Mouse (Mus musculus) liver, adult 2 months (tissue): ENCODE results near the gene Glrx5. TPM values are rescaled to one million over a fixed set of nuclear protein-coding genes. Genes with fewer than 3 reads are reported as not detected.

ENCODE experiments used
- DNase-seq: peaks from one replicate; pipeline ENCODE4 v3.0.0-alpha.2; 2011; ENCODE audit warnings: low read depth, low spot score; ENCODE audit errors: extremely low read depth
- H3K27ac ChIP-seq: fragments of 200-500 bp; replicated peaks from 2 replicates; pipeline ENCODE4 v1.5.1; 2012; ENCODE audit warnings: low read depth, mild to moderate bottlenecking, control low read depth, inconsistent platforms, low read length; ENCODE audit not compliant: insufficient read depth
- H3K27me3 ChIP-seq: fragments of 200-500 bp; 2 replicates; pipeline ENCODE4 v1.6.1; 2012; ENCODE audit warnings: mild to moderate bottlenecking, moderate library complexity, low read length, inconsistent platforms; ENCODE audit not compliant: control insufficient read depth, insufficient read depth
- H3K36me3 ChIP-seq: fragments of 200-500 bp; 2 replicates; pipeline ENCODE4 v1.6.1; 2012; ENCODE audit warnings: low read length, inconsistent platforms; ENCODE audit not compliant: control insufficient read depth, insufficient read depth
- H3K4me1 ChIP-seq: fragments of 200-500 bp; 2 replicates; pipeline ENCODE4 v1.6.1; 2011; ENCODE audit warnings: low read length; ENCODE audit not compliant: control insufficient read depth, insufficient read depth
- H3K4me3 ChIP-seq: fragments of 200-500 bp; 2 replicates; pipeline ENCODE4 v1.5.1; 2011; ENCODE audit warnings: low read depth, mild to moderate bottlenecking, control low read depth, low read length, moderate library complexity; ENCODE audit not compliant: insufficient read depth
- H3K79me2 ChIP-seq: fragments of 200-500 bp; 2 replicates; pipeline ENCODE4 v1.6.1; 2012; ENCODE audit warnings: inconsistent platforms, mild to moderate bottlenecking, low read length, moderate library complexity; ENCODE audit not compliant: control insufficient read depth, insufficient read depth
- H3K9ac ChIP-seq: fragments of 200-500 bp; 2 replicates; pipeline ENCODE4 v1.6.1; 2012; ENCODE audit warnings: low read depth, mild to moderate bottlenecking, control low read depth, inconsistent platforms, low read length
- CTCF ChIP-seq: fragments of 200-500 bp; IDR thresholded peaks from 2 replicates; pipeline ENCODE4 v1.5.1; 2011; ENCODE audit warnings: low read depth, low read length, control low read depth
- POLR2A ChIP-seq: fragments of 200-500 bp; IDR thresholded peaks from 2 replicates; pipeline ENCODE4 v1.6.1; 2011; ENCODE audit warnings: low read length, control low read depth; ENCODE audit not compliant: insufficient read depth; ENCODE audit errors: extremely low read depth
- WGBS: fragments of 180-500 bp; shearing (Covaris S2); methylation state at CpG from one replicate; pipeline ENCODE4 v1.1.7; 2018; 5-methylcytosine and 5-hydroxymethylcytosine counted together
- polyA plus RNA-seq: library from polyadenylated mRNA; depleted of rRNA; stranded (reverse); fragments of >200 nt; gene quantifications from 2 replicates; pipeline ENCODE4 v1.2.3, GENCODE M21; 2012
- total RNA-seq: library from RNA; depleted of rRNA; stranded (reverse); fragments of >200 nt; gene quantifications from 2 replicates; pipeline ENCODE4 v1.2.3, GENCODE M21; 2014

The Glrx5 gene
- total and polyA plus RNA-seq, 2 experiments, result 45.5 to 144 TPM

GRCm38 (mm10) chr12:105005715-105005972, 26.8 kb upstream of the Glrx5 start:
- peaks cover 33% of the 10 kb centered on the region for H3K4me1 ChIP-seq
- H3K79me2 ChIP-seq, result peaks cover 38% of the 10 kb centered on the region; the same call in 1 of the 2 replicates
- TF ChIP-seq POLR2A, result no peak
- TF ChIP-seq CTCF, result no peak
- no peak overlapping the region for H3K9ac ChIP-seq
- no peaks in the 10 kb centered on the region for H3K27me3 ChIP-seq
- no peak overlapping the region for H3K4me3 ChIP-seq
- WGBS, result 60% methylated on average over 2 of the region's 2 CpGs
- no peak overlapping the region for H3K27ac ChIP-seq
- H3K36me3 ChIP-seq, result no peaks in the 10 kb centered on the region
- DNase-seq, result peak; percentile 65

GRCm38 (mm10) chr12:105008150-105008549, 24.3 kb upstream of the Glrx5 start:
- 61% methylated on average over 2 of the region's 2 CpGs for WGBS
- peaks cover 34% of the 10 kb centered on the region; the same call in 1 of the 2 replicates for H3K79me2 ChIP-seq
- H3K9ac ChIP-seq, result peak overlapping the region; percentile 66
- no peaks in the 10 kb centered on the region for H3K36me3 ChIP-seq
- H3K27ac ChIP-seq, result peak overlapping the region; percentile 69
- TF ChIP-seq CTCF (0 out of 2 replicates have a peak, but pooled peaks have one; percentile 2), POLR2A (no peak)
- H3K4me1 ChIP-seq, result peaks cover 13% of the 10 kb centered on the region
- no peak for DNase-seq
- no peaks in the 10 kb centered on the region for H3K27me3 ChIP-seq
- no peak overlapping the region for H3K4me3 ChIP-seq

GRCm38 (mm10) chr12:105008752-105009178, 23.7 kb upstream of the Glrx5 start:
- TF ChIP-seq POLR2A (no peak), CTCF (no peak)
- peak overlapping the region; percentile 88 for H3K27ac ChIP-seq
- peak; percentile 86 for DNase-seq
- H3K27me3 ChIP-seq, result no peaks in the 10 kb centered on the region
- H3K4me3 ChIP-seq, result peak overlapping the region; percentile 93
- H3K9ac ChIP-seq, result peak overlapping the region; percentile 95
- H3K36me3 ChIP-seq, result no peaks in the 10 kb centered on the region
- 2% methylated on average over 13 of the region's 13 CpGs for WGBS
- H3K79me2 ChIP-seq, result peaks cover 34% of the 10 kb centered on the region; the same call in 1 of the 2 replicates
- peaks cover 13% of the 10 kb centered on the region for H3K4me1 ChIP-seq

- H3K36me3 ChIP-seq, result no peaks in the 10 kb centered on the region
- peak within 1 kb of the TSS; percentile 93 for H3K4me3 ChIP-seq
- peaks cover 13% of the 10 kb centered on the region for H3K4me1 ChIP-seq
These were observed 22.9 kb upstream of the Glrx5 start, which contains the start of gene Syne3 for GRCm38 (mm10) chr12:105009370-105010212. Syne3 (minus strand) TSS chr12:105009809.

GRCm38 (mm10) chr12:105010213-105010790, 22.2 kb upstream of the Glrx5 start:
- 22% methylated on average over 9 of the region's 9 CpGs for WGBS
- H3K27ac ChIP-seq, result no peak overlapping the region; the same call in 1 of the 2 replicates
- no peaks in the 10 kb centered on the region for H3K36me3 ChIP-seq
- H3K4me1 ChIP-seq, result peaks cover 13% of the 10 kb centered on the region
- H3K27me3 ChIP-seq, result no peaks in the 10 kb centered on the region
- no peak for DNase-seq
- peaks cover 22% of the 10 kb centered on the region; the same call in 1 of the 2 replicates for H3K79me2 ChIP-seq
- TF ChIP-seq POLR2A, result no peak
- TF ChIP-seq CTCF, result no peak
- H3K9ac ChIP-seq, result no peak overlapping the region
- H3K4me3 ChIP-seq, result peak overlapping the region; percentile 93

More at GRCm38 (mm10) chr12:105009370-105010212, 22.9 kb upstream of the Glrx5 start, which contains the start of gene Syne3:
- 1% methylated on average over 66 of the region's 66 CpGs for WGBS
- Histone ChIP-seq H3K27ac (peak within 1 kb of the TSS; percentile 88), H3K79me2 (peaks cover 29% of the 10 kb centered on the region; the same call in 1 of the 2 replicates), H3K27me3 (no peaks in the 10 kb centered on the region), H3K9ac (peak within 1 kb of the TSS; percentile 95)
- peak; percentile 53; the same call in 1 of the 2 replicates for TF ChIP-seq POLR2A
- TF ChIP-seq CTCF, result peak; percentile 21; the same call in 1 of the 2 replicates
- DNase-seq, result peak; percentile 76

- Histone ChIP-seq H3K9ac (no peak overlapping the region), H3K79me2 (peaks cover 17% of the 10 kb centered on the region; the same call in 1 of the 2 replicates), H3K27ac (no peak overlapping the region), H3K36me3 (no peaks in the 10 kb centered on the region), H3K27me3 (no peaks in the 10 kb centered on the region), H3K4me1 (peaks cover 9% of the 10 kb centered on the region), H3K4me3 (no peak overlapping the region)
- no peak for DNase-seq
- WGBS, result 100% methylated on average over 1 of the region's 1 CpGs
- TF ChIP-seq CTCF (no peak), POLR2A (no peak)
These were observed 20.9 kb upstream of the Glrx5 start for GRCm38 (mm10) chr12:105011589-105011988.
